Mouse (Mus musculus) stomach, adult 2 months (tissue): ENCODE results near the gene Cisd2. TPM values are rescaled to one million over a fixed set of nuclear protein-coding genes. Genes with fewer than 3 reads are reported as not detected.

Experiments
- polyA plus RNA-seq: library from polyadenylated mRNA; depleted of rRNA; stranded (reverse); fragments of >200 nt; gene quantifications from 2 replicates; pipeline ENCODE4 v1.2.3, GENCODE M21; 2012; rRNA removed

Gene Cisd2
- polyA plus RNA-seq = 15.6 and 33.7 TPM in 2 replicates

GRCm38 (mm10) chr3:135423608-135424212, at the start of gene Cisd2:
Gene Cisd2 (minus strand): TSS chr3:135423925.

GRCm38 (mm10) chr3:135437758-135438495, 14.2 kb upstream of the Cisd2 start, which contains the start of gene Ube2d3:
Gene Ube2d3 (plus strand): TSS chr3:135438149.

Other genes starting within 250 kb of the Cisd2 start
- 0.08 and 0.39 TPM in 2 replicates for gene Cenpe, start 211.4 kb downstream of the Cisd2 start, polyA plus RNA-seq
- 0.40 and 0.67 TPM in 2 replicates for gene Bdh2, start 142.7 kb downstream of the Cisd2 start, polyA plus RNA-seq
- 1.0 and 1.4 TPM in 2 replicates for gene Slc9b2, start 116.2 kb downstream of the Cisd2 start, polyA plus RNA-seq
- not detected in 2 replicates for gene Slc9b1, start 75.9 kb downstream of the Cisd2 start, polyA plus RNA-seq
- 71.5 and 109 TPM in 2 replicates for gene Ube2d3, start 14.2 kb upstream of the Cisd2 start, polyA plus RNA-seq
- 1.7 and 3.6 TPM in 2 replicates for gene Manba, start 61.7 kb upstream of the Cisd2 start, polyA plus RNA-seq